Mouse (Mus musculus) embryonic facial prominence, embryonic 10.5 days (tissue): ENCODE measurements around the gene Abcf2. TPM values are rescaled to one million over a fixed set of nuclear protein-coding genes. Genes with fewer than 3 reads are reported as not detected.
"Not testable (repeated sequence)": the region's sequence is repeated elsewhere in the genome, so short reads cannot be mapped to it uniquely, and the experiment has no call there.

Source experiments
- DNase-seq: peaks from one replicate; pipeline ENCODE4 v3.0.0-alpha.2; 2017; ENCODE audit warnings: low spot score
- H3K27ac ChIP-seq: fragments of 300-500 bp; sonication (generic); replicated peaks from 2 replicates; pipeline ENCODE4 v1.5.1; 2016; ENCODE audit warnings: mild to moderate bottlenecking
- H3K27me3 ChIP-seq: fragments of 300-500 bp; sonication (generic); replicated peaks from 2 replicates; pipeline ENCODE4 v1.6.1; 2016; ENCODE audit warnings: low read depth, mild to moderate bottlenecking; ENCODE audit not compliant: poor library complexity, severe bottlenecking
- H3K36me3 ChIP-seq: fragments of 300-500 bp; sonication (generic); replicated peaks from 2 replicates; pipeline ENCODE4 v1.6.1; 2016; ENCODE audit warnings: mild to moderate bottlenecking, moderate library complexity
- H3K4me1 ChIP-seq: fragments of 300-500 bp; sonication (generic); 2 replicates; pipeline ENCODE4 v1.6.1; 2016
- H3K4me3 ChIP-seq: fragments of 300-500 bp; sonication (generic); 2 replicates; pipeline ENCODE4 v1.5.1; 2016; ENCODE audit warnings: mild to moderate bottlenecking, moderate library complexity
- H3K9me3 ChIP-seq: fragments of 300-500 bp; sonication (generic); 2 replicates; pipeline ENCODE4 v1.6.1; 2016; ENCODE audit warnings: mild to moderate bottlenecking
- WGBS: fragments of 180-500 bp; shearing (Covaris S2); methylation state at CpG from one replicate; pipeline ENCODE4 v1.1.7; 2016; 5-methylcytosine and 5-hydroxymethylcytosine counted together
- polyA plus RNA-seq: library from polyadenylated mRNA; unstranded; fragments of >200 nt; fragmentation: Nextera tagmentation; extraction: Ambion mirVana; gene quantifications from 2 replicates; pipeline ENCODE4 v1.2.1, GENCODE M21; 2016

The Abcf2 gene
- polyA plus RNA-seq, 1 experiment from 2014 or later = 183 TPM

- H3K27me3 ChIP-seq = peaks cover 33% of the 10 kb centered on the region
- DNase-seq = no peak
- peaks cover 51% of the 10 kb centered on the region for H3K4me1 ChIP-seq
- no peaks in the 10 kb centered on the region for H3K9me3 ChIP-seq
- 91% methylated on average over 20 of the region's 20 CpGs for WGBS
- peaks cover 68% of the 10 kb centered on the region for H3K36me3 ChIP-seq
- no peak overlapping the region for H3K4me3 ChIP-seq
- H3K27ac ChIP-seq = no peak overlapping the region
These were observed 12.5 kb upstream of the Abcf2 start for GRCm38 (mm10) chr5:24589511-24590500.

- Histone ChIP-seq H3K4me3 (peak overlapping the region; percentile 95), H3K27me3 (peaks cover 14% of the 10 kb centered on the region), H3K36me3 (peaks cover 42% of the 10 kb centered on the region), H3K27ac (peak overlapping the region; percentile 86), H3K9me3 (no peaks in the 10 kb centered on the region), H3K4me1 (peaks cover 41% of the 10 kb centered on the region)
- no peak for DNase-seq
- WGBS = 32% methylated on average over 4 of the region's 4 CpGs
These were observed 9.9 kb upstream of the Abcf2 start for GRCm38 (mm10) chr5:24587200-24587577.

- H3K27me3 ChIP-seq = peaks cover 9% of the 10 kb centered on the region
- DNase-seq = peak; percentile 91
- H3K36me3 ChIP-seq = peaks cover 37% of the 10 kb centered on the region
- peaks cover 36% of the 10 kb centered on the region for H3K4me1 ChIP-seq
- no peaks in the 10 kb centered on the region for H3K9me3 ChIP-seq
- H3K4me3 ChIP-seq = peak within 1 kb of the TSS; percentile 95
- WGBS = under 1% methylated on average over 43 of the region's 43 CpGs
- H3K27ac ChIP-seq = peak within 1 kb of the TSS; percentile 86
These were observed 9.4 kb upstream of the Abcf2 start, which contains the start of gene Chpf2 for GRCm38 (mm10) chr5:24586547-24587199. Gene Chpf2, plus strand, starts transcription at chr5:24586741.

- Histone ChIP-seq H3K4me1 (peaks cover 31% of the 10 kb centered on the region), H3K9me3 (no peaks in the 10 kb centered on the region), H3K27me3 (peaks cover 4% of the 10 kb centered on the region; the same call in 1 of the 2 replicates), H3K4me3 (peak overlapping the region; percentile 95), H3K36me3 (peaks cover 31% of the 10 kb centered on the region), H3K27ac (peak overlapping the region; percentile 86)
- peak; percentile 25 for DNase-seq
- 10% methylated on average over 8 of the region's 8 CpGs for WGBS
These were observed 8.8 kb upstream of the Abcf2 start for GRCm38 (mm10) chr5:24586106-24586505.

GRCm38 (mm10) chr5:24578109-24578963 is 1.1 kb upstream of the Abcf2 start:
- Histone ChIP-seq H3K36me3 (peaks cover 27% of the 10 kb centered on the region), H3K9me3 (no peaks in the 10 kb centered on the region), H3K27ac (peak overlapping the region; percentile 91), H3K4me1 (peaks cover 15% of the 10 kb centered on the region), H3K27me3 (no peaks in the 10 kb centered on the region), H3K4me3 (peak overlapping the region; percentile 93)
- 72% methylated on average over 6 of the region's 6 CpGs for WGBS
- no peak for DNase-seq

GRCm38 (mm10) chr5:24576801-24577182 is 475 bp downstream of the Abcf2 start:
- Histone ChIP-seq H3K4me1 (peaks cover 15% of the 10 kb centered on the region), H3K36me3 (peaks cover 43% of the 10 kb centered on the region), H3K27me3 (no peaks in the 10 kb centered on the region), H3K4me3 (peak overlapping the region; percentile 93), H3K27ac (peak overlapping the region; percentile 91), H3K9me3 (no peaks in the 10 kb centered on the region)
- no peak for DNase-seq
- under 1% methylated on average over 32 of the region's 32 CpGs for WGBS

GRCm38 (mm10) chr5:24575948-24576347 is 1.3 kb downstream of the Abcf2 start:
- peak overlapping the region; percentile 93 for H3K4me3 ChIP-seq
- WGBS = 80% methylated on average over 1 of the region's 1 CpGs
- peaks cover 15% of the 10 kb centered on the region for H3K4me1 ChIP-seq
- H3K27ac ChIP-seq = no peak overlapping the region
- no peak for DNase-seq
- H3K36me3 ChIP-seq = peaks cover 51% of the 10 kb centered on the region
- no peaks in the 10 kb centered on the region for H3K27me3 ChIP-seq
- no peaks in the 10 kb centered on the region for H3K9me3 ChIP-seq

GRCm38 (mm10) chr5:24556709-24557108 is 20.6 kb downstream of the Abcf2 start, which contains the start of gene 4931409K22Rik:
Gene 4931409K22Rik, minus strand, starts transcription at chr5:24556809.
- WGBS = 72% methylated on average over 2 of the region's 2 CpGs
- DNase-seq = no peak

GRCm38 (mm10) chr5:24555335-24555734 is 21.9 kb downstream of the Abcf2 start:
- Histone ChIP-seq H3K27me3 (peaks cover 26% of the 10 kb centered on the region), H3K4me1 (peaks cover 34% of the 10 kb centered on the region)
- H3K9me3 ChIP-seq, H3K4me3 ChIP-seq, DNase-seq, H3K36me3 ChIP-seq, H3K27ac ChIP-seq: not testable (repeated sequence)
- WGBS = 95% methylated on average over 7 of the region's 7 CpGs

More at GRCm38 (mm10) chr5:24556709-24557108, 20.6 kb downstream of the Abcf2 start, which contains the start of gene 4931409K22Rik:
- H3K4me1 ChIP-seq = peaks cover 22% of the 10 kb centered on the region
- no peak within 1 kb of the TSS for H3K27ac ChIP-seq
- H3K9me3 ChIP-seq = no peaks in the 10 kb centered on the region
- H3K36me3 ChIP-seq = no peaks in the 10 kb centered on the region
- no peak within 1 kb of the TSS for H3K4me3 ChIP-seq
- H3K27me3 ChIP-seq = peaks cover 12% of the 10 kb centered on the region

- WGBS = 62% methylated on average over 5 of the region's 5 CpGs
- peak; percentile 39 for DNase-seq
- H3K36me3 ChIP-seq = no peaks in the 10 kb centered on the region
- no peak overlapping the region for H3K27ac ChIP-seq
- peaks cover 34% of the 10 kb centered on the region for H3K4me1 ChIP-seq
- no peak overlapping the region for H3K4me3 ChIP-seq
- no peaks in the 10 kb centered on the region for H3K9me3 ChIP-seq
- H3K27me3 ChIP-seq = peaks cover 41% of the 10 kb centered on the region
These were observed 23.5 kb downstream of the Abcf2 start for GRCm38 (mm10) chr5:24553621-24554244.

GRCm38 (mm10) chr5:24551317-24551688 is 26.0 kb downstream of the Abcf2 start:
- Histone ChIP-seq H3K36me3 (no peaks in the 10 kb centered on the region), H3K27me3 (peaks cover 43% of the 10 kb centered on the region), H3K9me3 (no peaks in the 10 kb centered on the region), H3K4me1 (peaks cover 34% of the 10 kb centered on the region), H3K4me3 (peak overlapping the region; percentile 31; the same call in 1 of the 2 replicates), H3K27ac (peak overlapping the region; percentile 45)
- no peak for DNase-seq
- 48% methylated on average over 2 of the region's 2 CpGs for WGBS
